Mouse (Mus musculus) midbrain, postnatal 0 days (tissue): ENCODE measurements at regions not wholly inside any gene's neighbourhood (a gene's known extent, or its start where the extent isn't known, plus 50 kb on each side); places are given as distances from the start of the nearest gene placed in this dataset.

Experiments
- ATAC-seq: fragments of 200-750 bp; cut with Nextera tagmentation; 2 replicates; pipeline ENCODE4 v1.8.0; 2017; ENCODE audit warnings: moderate number of reproducible peaks, mild to moderate bottlenecking, moderate TSS enrichment, moderate library complexity; ENCODE audit not compliant: low FRiP score
- DNase-seq: peaks from one replicate; pipeline ENCODE4 v3.0.0-alpha.2; 2015; ENCODE audit warnings: low spot score
- H3K27ac ChIP-seq: fragments of 300-500 bp; sonication (generic); 2 replicates; pipeline ENCODE4 v1.5.1; 2014; ENCODE audit warnings: low read depth, mild to moderate bottlenecking, low read length, mixed read lengths
- H3K27me3 ChIP-seq: fragments of 300-500 bp; sonication (generic); 2 replicates; pipeline ENCODE4 v1.6.1; 2014; ENCODE audit warnings: low read length, control low read depth, mixed read lengths; ENCODE audit not compliant: insufficient read depth
- H3K36me3 ChIP-seq: fragments of 300-500 bp; sonication (generic); 2 replicates; pipeline ENCODE4 v1.6.1; 2014; ENCODE audit warnings: low read length, control low read depth, mixed read lengths; ENCODE audit not compliant: insufficient read depth
- H3K4me1 ChIP-seq: fragments of 300-500 bp; sonication (generic); 2 replicates; pipeline ENCODE4 v1.6.1; 2014; ENCODE audit warnings: mild to moderate bottlenecking, control low read depth, antibody characterized with exemption, low read length, mixed read lengths; ENCODE audit not compliant: insufficient read depth
- H3K4me2 ChIP-seq: fragments of 300-500 bp; sonication (generic); 2 replicates; pipeline ENCODE4 v1.6.1; 2014; ENCODE audit warnings: low read depth, mild to moderate bottlenecking, low read length, mixed read lengths; ENCODE audit not compliant: poor library complexity, severe bottlenecking
- H3K4me3 ChIP-seq: fragments of 300-500 bp; sonication (generic); 2 replicates; pipeline ENCODE4 v1.5.1; 2014; ENCODE audit warnings: low read depth, mild to moderate bottlenecking, low read length, moderate library complexity
- H3K9ac ChIP-seq: fragments of 300-500 bp; sonication (generic); replicated peaks from 2 replicates; pipeline ENCODE4 v1.6.1; 2014; ENCODE audit warnings: mild to moderate bottlenecking, low read length, moderate library complexity, mixed read lengths; ENCODE audit not compliant: poor library complexity, severe bottlenecking
- H3K9me3 ChIP-seq: fragments of 300-500 bp; sonication (generic); 2 replicates; pipeline ENCODE4 v1.6.1; 2016; ENCODE audit warnings: low read length, control low read depth
- CTCF ChIP-seq: IDR thresholded peaks from 2 replicates; pipeline ENCODE4 v1.5.1; 2016; ENCODE audit warnings: antibody characterized with exemption, mild to moderate bottlenecking
- WGBS: fragments of 180-500 bp; shearing (Covaris S2); extraction: QIAGEN DNeasy Blood & Tissue Kit; methylation state at CpG from one replicate; pipeline ENCODE4 v1.1.7; 2014; 5-methylcytosine and 5-hydroxymethylcytosine counted together

DNA sequence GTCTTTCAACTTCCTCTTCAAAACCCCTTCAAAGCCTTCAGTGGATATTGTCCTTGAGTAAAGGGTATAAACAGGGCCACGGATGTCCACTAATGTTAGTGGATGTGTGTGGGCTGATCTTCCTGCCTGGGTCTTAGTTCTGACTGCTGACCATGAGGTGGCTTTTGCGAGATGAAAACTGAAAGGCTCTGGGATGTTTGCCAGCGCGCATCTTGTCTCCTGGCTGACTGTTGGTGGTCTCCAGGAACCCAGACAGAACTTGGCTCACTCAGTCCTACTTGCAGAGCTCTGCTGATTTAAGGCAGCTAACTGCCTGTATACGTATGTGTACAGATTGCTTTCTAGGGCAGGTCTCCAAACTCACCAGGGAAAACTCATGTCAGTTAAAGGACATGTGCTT, 125.5 kb upstream of the Prdm1 start:
- H3K36me3 ChIP-seq = no peaks in the 10 kb centered on the region
- no peaks in the 10 kb centered on the region for H3K9me3 ChIP-seq
- no peaks in the 10 kb centered on the region for H3K27me3 ChIP-seq
- no peak overlapping the region for H3K27ac ChIP-seq
- no peak overlapping the region for H3K4me3 ChIP-seq
- H3K4me1 ChIP-seq = no peaks in the 10 kb centered on the region
- WGBS = 75% methylated on average over 5 of the region's 5 CpGs
- H3K4me2 ChIP-seq = no peak overlapping the region
- ATAC-seq = no peak
- peak; percentile 77 for DNase-seq
- TF ChIP-seq CTCF = no peak
- no peak overlapping the region for H3K9ac ChIP-seq

DNA sequence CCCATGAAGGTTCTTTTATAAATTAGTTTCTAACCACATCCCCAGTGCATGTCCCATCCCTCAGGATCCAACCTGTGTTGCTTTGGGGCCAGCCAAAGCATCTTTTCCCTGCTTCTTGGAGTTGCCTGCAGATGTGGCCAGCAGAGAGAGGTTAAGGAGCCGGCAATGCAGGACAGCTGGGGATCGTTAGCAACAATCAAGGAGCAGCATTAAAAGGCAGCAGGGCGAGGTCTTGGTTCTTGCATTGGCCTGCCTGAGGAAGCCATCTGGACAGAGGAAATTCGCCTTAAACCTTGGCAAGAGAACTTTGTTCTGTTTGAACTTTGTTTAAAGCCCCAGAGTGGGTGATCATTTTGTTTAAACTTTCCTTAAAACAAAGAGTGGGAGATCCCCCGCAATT, 118.7 kb upstream of the Prdm1 start:
- TF ChIP-seq CTCF = no peak
- no peak for ATAC-seq
- no peaks in the 10 kb centered on the region for H3K9me3 ChIP-seq
- no peak overlapping the region for H3K9ac ChIP-seq
- no peak overlapping the region for H3K27ac ChIP-seq
- H3K4me3 ChIP-seq = no peak overlapping the region
- 70% methylated on average over 5 of the region's 5 CpGs for WGBS
- H3K4me2 ChIP-seq = no peak overlapping the region
- H3K36me3 ChIP-seq = no peaks in the 10 kb centered on the region
- DNase-seq = no peak
- no peaks in the 10 kb centered on the region for H3K27me3 ChIP-seq
- no peaks in the 10 kb centered on the region for H3K4me1 ChIP-seq

DNA sequence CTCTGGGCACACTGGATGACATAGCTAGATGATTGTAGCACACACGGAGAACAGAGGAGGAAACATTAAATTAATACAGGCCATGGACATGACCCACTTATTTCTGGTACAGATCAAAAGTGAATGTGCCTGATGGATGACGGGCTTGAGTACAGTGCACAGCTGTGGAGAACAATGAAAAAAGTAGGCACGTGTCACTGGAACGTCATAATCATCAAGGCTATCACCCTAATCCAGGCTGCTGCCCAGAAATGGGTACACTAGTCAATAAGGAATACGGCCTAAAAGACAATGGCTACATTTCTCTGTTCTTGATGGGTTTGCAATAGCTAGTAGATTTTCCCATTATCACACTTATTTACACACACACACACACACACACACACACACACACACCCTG, 118.3 kb upstream of the Prdm1 start:
- no peak overlapping the region for H3K9ac ChIP-seq
- H3K4me3 ChIP-seq = no peak overlapping the region
- no peak for TF ChIP-seq CTCF
- no peak overlapping the region for H3K27ac ChIP-seq
- 86% methylated on average over 5 of the region's 5 CpGs for WGBS
- no peaks in the 10 kb centered on the region for H3K4me1 ChIP-seq
- no peak for ATAC-seq
- no peaks in the 10 kb centered on the region for H3K27me3 ChIP-seq
- H3K36me3 ChIP-seq = no peaks in the 10 kb centered on the region
- no peaks in the 10 kb centered on the region for H3K9me3 ChIP-seq
- DNase-seq = no peak
- no peak overlapping the region for H3K4me2 ChIP-seq

DNA sequence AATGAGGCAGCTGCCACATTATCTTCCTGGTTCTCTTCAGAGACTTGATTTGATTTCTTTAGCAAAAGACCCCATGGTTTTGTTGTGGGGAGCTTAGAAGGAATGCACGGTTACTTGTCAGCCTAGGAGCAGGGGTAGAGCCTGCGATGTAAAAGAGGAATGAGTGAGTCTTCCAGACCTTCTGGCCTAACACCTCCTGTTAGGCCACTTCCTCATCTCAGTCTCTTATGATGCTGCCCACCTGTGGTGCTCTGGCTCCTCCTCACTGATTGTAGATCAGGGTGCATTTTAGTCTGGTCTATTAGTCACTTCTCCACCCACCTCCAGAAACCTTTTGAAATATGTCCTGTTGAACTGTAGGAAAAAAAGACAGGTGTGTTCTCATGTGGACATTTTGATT, 113.3 kb upstream of the Prdm1 start:
- DNase-seq = no peak
- TF ChIP-seq CTCF = no peak
- Histone ChIP-seq H3K27ac (no peak overlapping the region), H3K4me2 (no peak overlapping the region), H3K27me3 (no peaks in the 10 kb centered on the region), H3K4me1 (no peaks in the 10 kb centered on the region), H3K36me3 (no peaks in the 10 kb centered on the region), H3K9ac (no peak overlapping the region), H3K4me3 (no peak overlapping the region), H3K9me3 (no peaks in the 10 kb centered on the region)
- ATAC-seq = no peak
- WGBS = 87% methylated on average over 2 of the region's 2 CpGs

DNA sequence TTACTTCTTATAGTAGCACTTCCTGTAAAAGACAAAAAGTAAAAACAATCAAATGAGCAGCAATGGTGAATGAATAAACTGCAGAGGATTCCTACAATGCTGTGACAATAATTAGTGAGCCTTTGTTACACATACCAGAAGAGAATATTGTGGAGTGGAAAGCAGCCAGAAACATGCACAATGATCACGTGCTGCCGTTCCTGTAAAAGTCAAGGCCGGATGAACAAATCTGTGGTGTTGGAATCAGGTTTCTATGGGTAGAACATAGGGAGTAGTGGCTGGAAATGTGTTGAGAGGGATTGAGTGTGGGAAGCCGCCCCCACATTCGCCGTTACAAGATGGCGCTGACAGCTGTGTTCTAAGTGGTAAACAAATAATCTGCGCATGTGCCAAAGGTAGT, 112.3 kb upstream of the Prdm1 start:
- DNase-seq (no peak), ATAC-seq (no peak)
- no peaks in the 10 kb centered on the region for H3K4me1 ChIP-seq
- H3K27me3 ChIP-seq = no peaks in the 10 kb centered on the region
- no peak overlapping the region for H3K4me2 ChIP-seq
- H3K27ac ChIP-seq = no peak overlapping the region
- 96% methylated on average over 8 of the region's 8 CpGs for WGBS
- no peak for TF ChIP-seq CTCF
- no peaks in the 10 kb centered on the region for H3K9me3 ChIP-seq
- H3K9ac ChIP-seq = no peak overlapping the region
- no peaks in the 10 kb centered on the region for H3K36me3 ChIP-seq
- H3K4me3 ChIP-seq = no peak overlapping the region

DNA sequence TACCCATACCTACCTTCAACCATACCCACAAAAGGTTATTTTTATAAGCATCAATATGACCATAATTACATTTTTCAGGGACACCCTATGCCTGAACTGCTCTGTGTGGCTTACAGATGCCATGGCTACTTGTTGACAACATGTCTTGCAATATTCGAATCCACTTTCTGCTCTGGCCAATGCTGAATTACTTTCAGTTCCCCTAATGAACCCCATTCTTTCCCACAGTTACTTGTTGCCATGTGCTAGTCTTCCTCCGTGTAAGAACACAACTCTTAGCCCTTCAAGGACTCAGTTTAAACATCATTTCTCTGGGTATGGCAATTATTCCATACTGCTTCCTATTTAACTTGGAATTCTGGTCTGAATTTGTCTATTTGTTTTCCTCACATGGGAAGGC, 110.4 kb upstream of the Prdm1 start:
- no peaks in the 10 kb centered on the region for H3K27me3 ChIP-seq
- DNase-seq = no peak
- no peaks in the 10 kb centered on the region for H3K9me3 ChIP-seq
- TF ChIP-seq CTCF = no peak
- 80% methylated on average over 2 of the region's 2 CpGs for WGBS
- H3K4me1 ChIP-seq = no peaks in the 10 kb centered on the region
- ATAC-seq = no peak
- no peaks in the 10 kb centered on the region for H3K36me3 ChIP-seq
- H3K4me3 ChIP-seq = no peak overlapping the region
- H3K9ac ChIP-seq = no peak overlapping the region
- H3K4me2 ChIP-seq = no peak overlapping the region
- no peak overlapping the region for H3K27ac ChIP-seq

DNA sequence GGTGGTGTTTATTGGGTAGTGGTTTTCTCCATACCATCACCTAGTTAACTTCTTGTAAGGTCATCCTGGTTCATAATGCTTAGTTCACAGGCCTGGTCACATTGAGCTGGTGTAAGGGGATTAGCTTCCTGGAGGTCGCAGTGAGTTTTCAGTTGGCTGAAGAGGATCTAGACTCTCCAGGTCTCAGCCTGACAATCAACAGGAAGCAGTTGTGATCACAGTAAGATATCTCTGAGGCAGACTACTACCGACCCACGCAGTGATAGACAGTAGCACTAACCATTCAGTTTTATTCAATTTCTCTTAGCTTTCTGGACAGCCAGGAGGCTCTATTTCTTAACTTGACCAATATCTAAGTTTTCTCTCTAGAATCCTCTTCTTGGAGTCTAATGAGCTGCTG, 108.5 kb upstream of the Prdm1 start:
- H3K9ac ChIP-seq = no peak overlapping the region
- 85% methylated on average over 3 of the region's 3 CpGs for WGBS
- no peaks in the 10 kb centered on the region for H3K36me3 ChIP-seq
- no peak for ATAC-seq
- no peak overlapping the region for H3K4me3 ChIP-seq
- H3K9me3 ChIP-seq = no peaks in the 10 kb centered on the region
- no peak overlapping the region for H3K4me2 ChIP-seq
- TF ChIP-seq CTCF = no peak
- H3K4me1 ChIP-seq = no peaks in the 10 kb centered on the region
- H3K27me3 ChIP-seq = no peaks in the 10 kb centered on the region
- no peak overlapping the region for H3K27ac ChIP-seq
- no peak for DNase-seq
